Mouse (Mus musculus) embryo, embryonic 10.5 days (tissue): ENCODE measurements at regions not wholly inside any gene's neighbourhood (a gene's known extent, or its start where the extent isn't known, plus 50 kb on each side); places are given as distances from the start of the nearest gene placed in this dataset.

Experiments
- DNase-seq: peaks from one replicate; pipeline ENCODE4 v3.0.0-alpha.2; 2015; ENCODE audit warnings: low spot score

DNA sequence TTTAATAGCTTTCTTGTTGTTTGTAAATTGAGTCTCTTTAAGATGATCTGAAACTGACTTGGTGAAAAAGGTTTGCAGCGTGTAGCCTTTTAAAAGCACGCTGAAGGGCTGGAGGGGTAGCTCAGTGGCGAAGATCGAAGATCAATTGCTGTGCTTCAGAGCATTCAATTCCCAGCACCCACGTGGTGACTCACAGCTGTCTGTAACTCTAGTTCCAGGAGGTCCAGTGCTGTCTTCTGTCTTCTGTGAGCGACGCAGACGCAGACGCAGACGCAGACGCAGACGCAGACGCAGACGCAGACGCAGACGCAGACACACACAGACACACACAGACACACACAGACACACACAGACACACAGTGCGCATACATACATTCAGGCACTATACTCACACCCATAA is 99.1 kb upstream of the Map4k3 start:
- DNase-seq, result no peak

DNA sequence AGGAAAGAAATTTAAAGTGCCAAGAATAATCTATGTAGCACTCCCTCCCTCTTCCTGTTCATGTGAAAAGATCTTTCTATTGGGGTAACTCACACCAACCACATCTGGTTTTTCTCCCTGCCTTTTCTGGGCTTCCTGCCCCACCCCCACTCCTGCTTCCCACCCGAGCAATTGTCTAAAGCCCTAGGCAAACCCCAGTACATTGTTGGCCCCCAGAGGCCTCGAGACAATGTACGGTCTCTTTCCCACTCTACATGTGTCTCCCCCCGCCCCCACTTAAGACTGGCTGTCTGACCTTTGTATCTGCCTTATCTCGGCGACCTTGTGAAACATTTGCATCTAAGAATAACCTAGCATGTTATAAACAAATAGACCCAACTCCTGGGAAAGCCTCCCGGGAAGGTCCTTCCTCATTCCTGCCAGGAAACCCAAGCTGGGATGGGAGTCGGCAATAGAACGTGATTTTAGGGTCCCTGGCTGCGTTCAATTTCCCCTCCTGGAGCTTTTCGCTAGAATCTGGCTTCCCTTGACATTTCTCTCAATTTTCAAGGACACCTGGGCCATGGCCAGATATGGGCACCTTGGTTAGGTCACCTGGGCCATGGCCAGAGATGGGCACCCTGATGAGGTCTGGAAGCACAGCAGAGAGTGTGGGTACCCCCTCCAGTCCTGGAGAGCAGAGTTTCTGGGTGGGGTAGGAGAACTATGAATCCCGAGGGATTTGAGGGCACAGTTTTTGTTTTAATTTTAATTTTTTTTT is 97.9 kb upstream of the Map4k3 start:
- DNase-seq, result peak; percentile 40

DNA sequence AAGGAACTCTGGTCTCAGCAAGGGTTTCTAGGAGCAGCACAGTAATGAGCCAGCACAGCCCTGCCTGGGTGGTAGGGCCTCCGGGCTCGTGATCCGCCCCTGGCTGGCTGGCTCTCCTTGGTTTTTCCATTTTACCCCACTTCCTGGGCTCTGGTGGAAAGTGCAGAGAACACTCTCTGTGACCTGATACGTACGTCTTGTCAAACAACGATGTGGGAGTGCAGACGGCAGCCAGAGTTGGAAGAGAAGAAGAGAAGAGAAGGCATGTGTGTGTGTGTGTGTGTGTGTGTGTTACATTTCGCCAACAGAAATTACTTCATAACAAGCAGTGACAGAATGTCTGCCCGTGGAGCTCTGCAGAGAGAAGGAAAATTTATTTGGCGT is 97.2 kb upstream of the Map4k3 start:
- no peak for DNase-seq

DNA sequence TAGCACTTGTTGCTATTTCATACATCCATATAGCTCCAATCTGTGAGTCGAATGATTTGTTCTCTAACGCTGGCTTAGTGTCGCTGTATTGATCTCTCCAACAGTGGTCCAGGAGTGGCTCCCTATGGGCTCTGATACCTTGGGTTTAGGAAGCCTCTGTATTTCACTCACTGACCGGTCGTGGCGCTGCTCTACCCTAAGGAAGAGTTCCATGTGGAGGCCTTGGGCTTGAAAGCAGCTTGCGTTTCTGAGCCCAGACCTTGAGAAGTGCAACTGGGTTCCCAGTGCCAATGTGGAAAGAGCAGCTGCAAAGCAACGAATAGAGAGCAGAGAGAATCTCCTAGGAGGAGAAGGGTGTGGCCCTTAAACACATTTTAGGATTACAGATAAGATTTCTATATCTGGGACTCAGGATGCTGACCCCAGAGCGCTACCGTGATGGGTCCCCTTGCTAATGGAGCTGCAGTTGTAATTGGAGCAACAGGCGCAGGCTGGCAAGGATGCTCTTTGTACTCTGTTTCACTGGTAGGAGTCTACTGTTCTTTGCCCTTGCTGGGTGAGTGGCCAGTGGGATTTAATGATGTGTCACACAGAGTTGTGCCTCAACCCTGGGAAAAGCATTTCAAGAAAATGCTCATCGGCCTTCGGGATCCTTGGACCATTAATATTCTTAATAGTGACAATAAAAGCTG is 96.7 kb upstream of the Map4k3 start:
- no peak for DNase-seq

DNA sequence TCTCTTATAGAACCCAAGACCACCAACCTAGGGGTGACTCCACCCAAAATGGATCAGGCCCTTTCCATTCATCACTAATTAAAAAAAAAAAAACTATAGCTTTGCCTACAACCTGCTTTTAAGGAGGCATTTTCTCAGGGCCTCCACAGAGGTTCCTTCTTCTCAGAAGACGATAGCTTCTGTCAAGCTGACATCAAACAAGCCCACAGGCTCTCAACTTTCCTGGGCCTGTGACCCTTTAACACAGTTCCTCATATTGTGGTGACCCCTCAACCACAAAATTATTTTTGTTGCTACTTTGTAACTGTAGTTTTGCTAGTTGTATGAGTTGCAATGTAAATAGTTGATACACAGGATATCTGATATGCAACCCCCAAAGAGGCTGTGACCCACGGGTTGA is 96.0 kb upstream of the Map4k3 start:
- DNase-seq, result no peak

DNA sequence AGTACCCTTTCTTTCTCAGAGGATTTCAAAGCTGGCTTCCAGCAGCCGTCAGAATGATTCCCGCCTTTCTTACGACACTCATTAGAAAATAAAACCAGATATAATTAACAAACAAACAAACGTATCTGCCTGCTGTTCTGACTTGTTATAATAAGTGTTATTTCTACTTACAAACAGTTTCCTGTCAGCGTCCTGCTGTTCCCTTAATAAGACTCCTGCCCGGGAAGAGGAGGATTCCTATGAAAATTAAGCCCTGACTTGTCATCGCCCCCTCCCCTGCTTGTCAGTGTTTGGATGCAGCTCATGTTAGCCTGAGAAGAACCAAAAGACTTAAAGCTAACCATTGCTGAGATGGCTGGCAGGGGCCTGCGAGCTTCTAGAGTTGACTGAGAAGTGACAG is 92.6 kb upstream of the Map4k3 start:
- no peak for DNase-seq

DNA sequence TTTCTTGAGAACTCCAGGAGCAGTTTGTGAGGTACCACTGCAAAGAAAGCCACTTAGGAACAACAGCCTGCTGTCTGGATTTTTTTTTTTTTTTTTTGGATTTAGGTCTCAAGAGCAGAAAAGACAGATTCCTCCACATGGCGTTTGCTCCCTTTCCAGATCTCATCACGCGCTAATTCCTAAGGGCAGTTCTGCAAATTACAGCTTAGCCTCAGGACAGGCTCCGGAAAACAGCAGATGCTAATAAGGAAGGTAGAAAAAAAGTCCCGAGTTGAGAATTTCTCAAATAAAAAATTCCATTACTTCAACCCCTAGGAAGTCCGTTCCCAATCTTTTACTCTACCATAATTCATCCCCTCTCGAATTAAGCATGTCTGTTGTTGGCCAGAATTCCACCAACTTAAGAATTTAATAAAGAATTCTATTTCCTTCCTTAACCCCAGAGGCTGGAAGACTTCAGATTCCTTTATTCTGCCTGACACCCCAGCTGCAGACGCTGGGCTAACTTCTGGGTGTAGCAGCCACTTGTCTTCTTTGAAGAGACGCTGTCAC is 90.3 kb upstream of the Map4k3 start:
- DNase-seq, result no peak

DNA sequence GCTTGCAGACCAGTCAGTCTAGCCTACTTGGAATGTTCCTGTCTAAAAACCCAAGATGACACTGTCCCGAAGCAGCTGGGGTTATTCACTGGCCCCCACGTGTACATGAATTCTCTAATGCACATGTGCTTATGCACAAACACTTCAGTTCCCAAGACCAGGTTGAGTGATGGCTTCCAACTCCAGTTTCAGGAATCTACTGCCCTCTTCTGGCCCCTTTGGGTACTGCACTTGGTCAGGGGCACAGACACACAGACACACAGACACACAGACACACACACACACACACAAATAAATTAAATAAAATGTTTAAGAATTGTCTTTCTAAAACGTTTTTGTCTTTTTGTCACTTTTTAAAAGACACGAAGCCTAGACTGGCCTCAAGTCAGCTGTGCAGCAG is 87.5 kb upstream of the Map4k3 start:
- peak; percentile 51 for DNase-seq

DNA sequence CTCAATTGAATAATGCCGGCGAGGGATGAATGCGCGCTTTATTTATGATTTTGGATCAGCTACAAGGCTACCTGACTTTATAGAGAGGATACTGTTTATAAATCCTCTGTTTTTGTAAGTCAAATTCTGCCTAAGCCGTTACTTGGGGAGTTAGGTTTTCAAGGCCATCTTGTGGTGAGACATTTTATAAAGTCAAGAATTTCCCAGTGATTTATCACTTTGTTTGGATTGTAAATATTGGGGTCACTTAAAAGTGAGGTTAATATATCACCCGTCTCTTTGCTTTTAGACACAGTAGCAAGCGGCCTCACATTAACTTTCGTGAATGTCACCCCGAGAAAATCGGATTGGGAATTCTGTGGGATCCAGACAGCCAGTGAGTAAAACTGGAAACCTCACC is 84.9 kb upstream of the Map4k3 start:
- DNase-seq, result no peak

DNA sequence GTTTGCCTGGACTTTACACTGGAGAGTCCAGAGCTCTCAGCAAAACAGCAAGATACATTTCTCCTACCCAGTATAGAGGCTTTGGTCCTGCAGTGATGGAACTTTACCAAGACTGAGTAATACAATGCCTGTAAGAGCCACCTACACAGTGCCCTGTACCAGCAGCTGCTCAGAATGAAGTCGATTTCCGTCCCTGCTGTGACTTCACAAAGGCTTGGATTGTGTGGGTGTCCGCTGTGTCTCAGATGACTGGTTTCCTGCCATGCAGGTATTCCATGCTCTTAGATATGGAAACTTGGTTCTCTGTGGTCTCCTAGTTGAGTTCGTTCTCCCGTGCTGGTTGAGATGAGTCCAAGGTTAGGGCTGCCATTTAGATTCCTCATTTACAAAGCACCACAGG is 81.0 kb upstream of the Map4k3 start:
- no peak for DNase-seq

DNA sequence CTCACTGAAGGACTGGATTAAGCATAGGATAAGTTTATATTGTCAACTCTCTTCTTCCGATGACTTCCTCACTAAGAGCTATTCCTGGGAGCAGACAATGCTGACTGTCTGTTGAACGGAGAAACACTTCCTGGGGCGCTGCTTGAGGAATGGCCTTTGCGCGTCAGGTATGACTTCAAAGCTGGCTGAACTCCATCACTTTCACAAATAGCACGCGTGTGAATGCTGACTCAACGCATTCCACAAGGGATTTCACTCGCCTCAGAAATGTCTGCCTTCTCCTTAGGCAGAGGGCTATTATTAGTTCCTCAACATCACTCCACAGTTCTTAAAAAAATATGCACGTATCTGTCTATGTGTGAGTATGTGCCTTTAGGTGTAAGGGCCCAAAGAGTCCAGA is 79.8 kb upstream of the Map4k3 start:
- DNase-seq, result no peak

DNA sequence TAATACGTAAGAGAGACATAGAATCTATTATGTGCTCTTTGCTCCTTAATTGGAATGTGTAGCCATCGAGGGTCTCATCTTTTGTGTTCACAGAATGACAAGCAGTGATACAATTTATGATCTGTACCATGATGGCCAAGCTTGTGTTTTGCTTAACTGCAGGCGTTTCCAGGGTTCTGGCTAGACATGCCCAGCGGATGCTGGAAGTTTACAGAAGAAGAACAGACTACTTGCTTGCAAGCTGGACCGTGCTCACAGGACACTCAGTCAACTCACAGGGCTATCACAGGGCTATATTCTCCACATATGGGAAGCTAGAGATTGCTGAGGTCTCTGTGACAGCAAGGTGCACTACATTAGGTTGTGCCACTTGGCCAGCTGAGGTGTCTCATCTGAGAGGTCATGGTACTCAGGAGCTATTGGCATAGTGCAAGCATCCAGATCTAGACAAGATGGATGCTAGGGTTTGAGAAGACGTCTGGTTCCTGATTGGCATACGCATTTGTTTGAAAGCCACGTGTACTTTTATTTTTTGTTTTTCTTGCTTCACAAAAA is 75.2 kb upstream of the Map4k3 start:
- no peak for DNase-seq

DNA sequence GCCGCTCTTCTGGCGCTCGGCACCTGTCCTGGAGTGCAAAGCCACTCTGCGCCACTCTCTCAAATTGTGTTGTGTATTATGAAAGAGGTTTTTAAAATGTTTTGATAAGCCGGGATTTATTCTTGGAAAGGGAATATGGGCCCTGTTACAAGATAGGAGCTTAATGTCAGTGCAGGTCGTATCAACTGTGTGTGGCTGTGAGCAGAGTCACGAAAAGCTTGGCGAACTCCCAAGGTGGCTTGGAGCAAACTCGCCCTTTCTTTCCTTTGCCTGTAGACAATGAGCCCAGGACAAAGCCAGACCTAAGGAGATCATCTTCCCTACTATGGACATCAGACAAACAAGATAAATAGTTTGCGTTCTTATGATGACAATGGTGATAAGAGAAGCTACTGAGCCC is 74.3 kb upstream of the Map4k3 start:
- DNase-seq, result no peak

DNA sequence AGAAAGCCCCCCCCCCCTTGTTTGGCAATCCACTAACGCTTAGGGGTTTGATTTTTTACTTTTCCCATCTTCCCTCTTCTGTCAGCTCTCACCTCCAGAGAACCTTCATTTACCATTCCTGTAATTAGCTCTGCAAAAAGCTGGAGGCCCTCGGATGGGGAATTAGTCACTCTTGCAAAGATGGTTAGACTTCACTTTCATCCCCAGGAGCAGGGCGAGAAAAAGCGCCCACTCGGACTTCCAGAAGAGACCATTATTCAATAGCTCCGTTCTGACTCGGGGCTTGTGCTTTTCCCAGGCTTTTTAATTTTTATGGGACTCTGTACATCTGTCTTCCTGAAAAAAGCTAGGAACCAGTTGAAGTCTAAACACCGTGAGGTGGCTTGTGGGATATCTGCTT is 73.7 kb upstream of the Map4k3 start:
- no peak for DNase-seq

DNA sequence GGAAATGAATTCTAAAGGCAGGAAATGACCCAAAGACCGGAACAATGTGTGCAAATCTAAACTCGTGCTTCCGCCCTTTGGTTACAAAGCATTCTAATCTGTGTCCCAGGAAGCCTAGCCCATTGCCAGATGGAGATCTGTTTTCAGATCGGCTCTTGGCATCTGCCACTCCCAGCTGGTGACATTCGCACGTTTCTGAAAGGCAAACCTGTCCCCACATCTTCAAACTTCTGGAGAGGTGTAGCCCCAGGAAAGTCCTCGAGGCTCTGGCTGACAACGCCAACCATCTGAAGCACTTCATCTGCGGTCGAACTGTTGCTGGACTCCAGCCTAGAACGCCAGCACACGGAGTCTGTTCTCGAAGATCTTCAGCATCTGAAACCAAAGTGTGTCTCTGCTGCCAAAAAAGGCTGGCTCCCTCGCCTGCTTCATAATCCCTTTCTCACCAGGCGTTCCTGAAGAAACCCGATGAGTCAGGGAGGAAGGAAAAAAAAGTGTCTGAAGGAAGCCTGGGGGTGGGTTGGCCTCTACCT is 73.2 kb upstream of the Map4k3 start:
- no peak for DNase-seq

DNA sequence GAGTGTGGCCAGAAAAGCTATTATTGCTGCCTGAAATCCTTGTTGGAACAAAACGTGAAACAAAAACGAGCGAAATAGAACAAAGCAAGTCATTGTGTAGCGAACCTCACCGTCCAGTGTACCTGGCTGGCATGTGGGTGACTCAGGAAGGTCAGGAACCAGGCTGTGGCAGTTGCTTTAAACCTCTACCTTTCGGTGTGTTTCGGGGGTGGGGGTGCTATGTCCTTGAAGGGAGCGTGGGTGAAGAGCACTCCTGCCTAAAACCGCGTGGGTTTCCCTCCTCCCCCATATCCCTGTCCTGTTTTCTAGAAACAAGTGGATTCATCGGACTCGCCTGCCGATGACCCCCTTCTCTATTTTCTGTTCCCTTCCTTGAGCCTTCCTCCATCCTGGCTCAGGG is 72.6 kb upstream of the Map4k3 start:
- no peak for DNase-seq

DNA sequence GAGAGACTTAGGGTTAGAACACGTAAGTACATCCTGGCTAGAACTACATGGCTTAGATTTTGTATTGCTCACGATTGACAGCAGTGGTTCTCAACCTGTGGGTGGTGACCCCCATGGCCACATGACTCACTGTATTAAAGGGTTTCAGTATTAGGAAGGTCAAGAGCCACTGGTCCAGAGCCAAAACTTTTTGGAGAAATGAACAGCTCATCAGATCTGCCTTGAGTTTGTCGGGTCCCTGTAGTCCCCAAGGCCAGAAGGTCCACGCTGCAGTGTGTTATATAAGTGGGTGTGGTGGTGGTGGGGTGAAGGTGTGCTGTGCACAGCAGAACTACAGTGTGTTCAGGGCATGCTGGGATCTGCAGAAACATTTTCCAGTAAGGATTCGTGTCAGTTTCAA is 72.2 kb upstream of the Map4k3 start:
- no peak for DNase-seq

DNA sequence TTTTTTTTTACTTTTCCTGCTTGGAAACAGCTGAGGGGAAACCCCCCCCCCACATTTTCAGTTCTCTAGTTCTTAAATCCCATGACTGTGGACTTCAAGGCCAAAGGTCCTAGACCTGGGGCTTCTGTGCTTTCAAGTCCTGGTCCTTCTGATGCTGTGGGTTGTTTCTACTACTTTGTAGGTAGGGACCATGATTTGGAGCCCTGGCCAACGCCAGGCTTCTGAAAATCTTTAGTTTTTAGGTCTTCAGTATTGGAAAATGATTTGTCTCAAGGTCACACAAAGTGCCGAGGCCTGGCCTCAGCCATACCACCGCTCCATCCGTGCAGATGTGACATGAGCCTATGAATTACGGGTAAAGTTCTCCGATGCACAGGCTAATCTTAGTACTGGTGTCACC is 70.8 kb upstream of the Map4k3 start:
- no peak for DNase-seq

DNA sequence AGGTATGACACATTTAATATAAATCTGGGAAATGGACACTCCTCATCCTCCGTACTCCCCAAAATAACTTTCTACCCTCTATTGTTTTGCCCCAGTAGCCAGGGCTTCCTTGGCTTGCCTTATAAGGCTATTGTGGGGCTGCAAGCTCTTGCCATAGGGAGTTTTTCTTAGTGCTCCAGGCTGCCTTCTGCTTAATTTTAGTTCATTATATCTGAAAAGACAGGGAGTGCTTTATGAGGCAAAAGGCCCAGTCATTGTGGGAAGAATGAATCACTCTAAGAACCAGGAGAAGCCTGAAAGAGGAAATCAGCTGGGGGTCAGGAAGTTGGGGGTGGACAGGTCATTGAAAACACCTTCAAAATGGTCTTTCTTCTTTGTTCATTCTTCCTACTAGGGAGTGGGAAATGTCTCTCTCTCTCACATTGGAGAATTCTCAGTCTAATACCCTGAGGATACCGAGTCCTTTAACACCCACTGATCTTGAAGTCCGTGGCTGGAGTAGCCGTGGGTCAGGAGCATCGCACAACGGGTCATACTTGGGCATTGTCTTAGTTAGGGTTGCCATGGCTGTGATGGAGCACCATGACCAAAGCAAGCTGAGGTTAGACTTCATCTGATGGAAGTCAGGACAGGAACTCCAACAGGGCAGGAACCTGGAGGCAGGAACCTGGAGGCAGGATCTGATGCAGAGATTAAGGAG is 70.1 kb upstream of the Map4k3 start:
- DNase-seq, result no peak

DNA sequence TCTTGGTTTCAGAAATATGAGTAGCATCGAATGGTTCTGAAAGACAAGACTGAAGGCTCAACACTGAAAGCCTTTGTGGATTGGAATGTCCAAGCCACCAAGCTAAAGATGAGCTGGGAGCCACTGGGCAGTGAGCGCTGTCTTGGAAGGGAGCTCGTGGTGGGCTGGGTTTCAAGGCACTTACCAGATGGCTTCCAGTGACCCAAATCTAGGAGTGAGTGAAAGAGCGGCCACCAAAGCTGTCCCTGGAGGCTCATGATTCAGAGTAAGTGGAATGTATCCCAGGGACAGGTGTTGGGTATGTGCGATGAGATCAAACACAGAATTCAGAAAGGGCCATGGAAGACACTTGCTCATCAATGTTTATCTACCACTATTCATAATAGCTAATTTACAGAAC is 68.5 kb upstream of the Map4k3 start:
- DNase-seq, result no peak

DNA sequence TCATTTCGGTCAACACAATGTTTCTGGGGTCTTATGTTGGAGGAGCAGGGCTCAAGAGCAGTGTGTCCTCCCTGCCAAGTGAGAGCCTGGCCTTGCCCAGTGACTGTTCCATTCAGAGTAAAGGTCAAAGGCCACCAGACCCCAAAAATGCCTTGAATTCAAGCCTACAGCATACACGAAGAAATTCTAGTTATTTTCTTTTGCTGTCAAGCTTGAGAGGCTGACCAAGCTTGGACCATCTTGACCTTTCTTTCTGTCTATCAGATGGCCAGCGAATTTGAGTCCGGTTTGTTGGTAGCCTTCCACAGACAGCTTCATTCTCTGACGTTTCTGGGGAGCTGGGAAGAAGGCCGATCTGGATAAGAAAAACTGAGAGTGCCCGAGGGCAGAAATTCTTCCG is 68.1 kb upstream of the Map4k3 start:
- DNase-seq, result no peak

DNA sequence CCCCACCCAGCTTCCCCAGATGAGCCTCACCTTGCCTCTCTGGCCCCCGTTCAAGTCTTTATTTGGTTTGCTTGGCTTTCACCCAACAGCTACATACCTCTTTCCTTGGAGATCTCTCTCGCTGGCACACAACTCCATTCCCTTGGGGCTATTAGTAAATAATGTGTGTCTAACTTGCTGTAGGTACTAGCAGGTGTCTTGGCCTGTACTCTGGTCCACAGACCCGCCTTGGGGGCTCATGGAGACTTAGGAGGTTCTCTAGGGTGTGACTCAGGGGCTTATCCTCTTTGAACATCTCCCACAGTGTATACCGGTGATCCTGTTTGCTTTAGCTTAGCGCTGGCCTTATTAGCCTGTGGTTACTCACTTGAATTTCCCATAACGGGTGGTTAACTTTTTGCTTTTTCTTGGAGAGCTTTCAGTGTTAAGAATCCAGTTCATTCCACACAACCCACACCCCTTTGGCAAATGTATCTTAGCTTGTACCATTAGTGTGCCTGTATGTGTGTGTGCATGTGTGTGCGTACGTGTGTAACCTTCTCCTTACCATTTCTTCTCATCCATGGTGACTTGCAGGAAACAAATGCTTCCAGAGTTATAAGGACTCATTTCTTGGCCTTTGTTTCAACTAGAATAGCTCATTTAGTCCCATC is 67.3 kb upstream of the Map4k3 start:
- no peak for DNase-seq
